Mouse (Mus musculus) erythroblast, adult 5-6 weeks (primary cell): ENCODE results near the gene Gabrd. TPM values are rescaled to one million over a fixed set of nuclear protein-coding genes. Genes with fewer than 3 reads are reported as not detected.

Experiments
- ATAC-seq: replicated peaks from 2 replicates; pipeline ENCODE4 v1.8.0; 2016; ENCODE audit warnings: moderate number of reproducible peaks, mild to moderate bottlenecking, moderate TSS enrichment, inconsistent platforms; ENCODE audit not compliant: poor library complexity, low FRiP score, severe bottlenecking
- total RNA-seq, 2 experiments: library from RNA; stranded (forward) in 1 of 2; stranded (reverse) in 1 of 2; fragments of 150-400 nt in 1 of 2; fragments of 200-764, 138-1000 nt in 1 of 2; gene quantifications; 2 replicates each; pipeline versions ENCODE4 v1.2.3 to v1.2.4; 2015 to 2017; ENCODE audit warnings: low replicate concordance in 2 of 2

Gabrd gene
- total RNA-seq, 2 experiments from 2014 or later: not detected

GRCm38 (mm10) chr4:155345608-155345953 is 52.3 kb downstream of the Gabrd start:
- no peak for ATAC-seq

GRCm38 (mm10) chr4:155344716-155345607 is 53.0 kb downstream of the Gabrd start:
- ATAC-seq: no peak

DNA sequence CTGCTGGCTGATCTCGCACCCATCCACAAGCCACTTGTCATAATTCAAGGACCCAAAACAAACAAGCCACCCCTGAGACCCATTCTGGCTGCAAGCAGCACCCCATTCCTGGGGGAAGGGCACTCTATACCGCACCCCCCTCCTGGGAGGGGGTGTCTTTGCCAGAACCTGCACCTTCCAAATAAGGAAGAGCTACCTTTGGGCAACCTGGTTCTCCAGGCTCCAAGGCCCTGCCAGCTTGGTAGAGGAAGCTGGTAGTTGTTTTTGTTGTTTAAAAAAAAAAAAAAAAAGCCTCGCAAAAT is 53.7 kb downstream of the Gabrd start:
- no peak for ATAC-seq

- ATAC-seq: no peak
Observed at GRCm38 (mm10) chr4:155343415-155344298, 54.3 kb downstream of the Gabrd start.

- no peak for ATAC-seq
Observed at GRCm38 (mm10) chr4:155336284-155337050, 61.4 kb downstream of the Gabrd start.

Other genes with a start within 250 kb of the Gabrd start
- 8.8 and 10.8 TPM in 2 replicates for gene Ski, start 175.5 kb downstream of the Gabrd start, total RNA-seq (2015; ENCODE audit: low replicate concordance)
- 2.8 and 3.4 TPM in 2 replicates for gene Ski, start 175.5 kb downstream of the Gabrd start, total RNA-seq (2017; ENCODE audit: low replicate concordance)
- gene Faap20, start 148.3 kb downstream of the Gabrd start, total RNA-seq (2015; ENCODE audit: low replicate concordance): 5.4 and 8.1 TPM in 2 replicates
- 2.9 and 3.5 TPM in 2 replicates for gene Faap20, start 148.3 kb downstream of the Gabrd start, total RNA-seq (2017; ENCODE audit: low replicate concordance)
- 1.9 TPM in 1 of 2 replicates, not detected in the other for gene Prkcz, start 36.8 kb downstream of the Gabrd start, total RNA-seq (2015; ENCODE audit: low replicate concordance)
- gene Prkcz, start 36.8 kb downstream of the Gabrd start, total RNA-seq (2017; ENCODE audit: low replicate concordance): not detected in 2 replicates
- gene Cfap74, start 11.1 kb upstream of the Gabrd start, total RNA-seq (2015; ENCODE audit: low replicate concordance): not detected in 2 replicates
- gene Cfap74, start 11.1 kb upstream of the Gabrd start, total RNA-seq (2017; ENCODE audit: low replicate concordance): 0.56 TPM in 1 of 2 replicates, not detected in the other
- not detected in 2 replicates for gene Tmem52, start 71.0 kb upstream of the Gabrd start, total RNA-seq (2015; ENCODE audit: low replicate concordance)
- gene Tmem52, start 71.0 kb upstream of the Gabrd start, total RNA-seq (2017; ENCODE audit: low replicate concordance): not detected in 2 replicates
- 42.4 and 62.8 TPM in 2 replicates for gene Gnb1, start 93.2 kb upstream of the Gabrd start, total RNA-seq (2015; ENCODE audit: low replicate concordance)
- gene Gnb1, start 93.2 kb upstream of the Gabrd start, total RNA-seq (2017; ENCODE audit: low replicate concordance): 18.8 and 34.2 TPM in 2 replicates
- gene Nadk, start 164.3 kb upstream of the Gabrd start, total RNA-seq (2015; ENCODE audit: low replicate concordance): 42.3 and 46.2 TPM in 2 replicates
- 27.5 and 27.6 TPM in 2 replicates for gene Nadk, start 164.3 kb upstream of the Gabrd start, total RNA-seq (2017; ENCODE audit: low replicate concordance)
- gene Slc35e2, start 203.3 kb upstream of the Gabrd start, total RNA-seq (2015; ENCODE audit: low replicate concordance): 10.4 and 13.8 TPM in 2 replicates
- 7.6 and 13.2 TPM in 2 replicates for gene Slc35e2, start 203.3 kb upstream of the Gabrd start, total RNA-seq (2017; ENCODE audit: low replicate concordance)
- gene Cdk11b, start 226.7 kb upstream of the Gabrd start, total RNA-seq (2015; ENCODE audit: low replicate concordance): 23.0 and 24.8 TPM in 2 replicates
- 20.7 and 51.7 TPM in 2 replicates for gene Cdk11b, start 226.7 kb upstream of the Gabrd start, total RNA-seq (2017; ENCODE audit: low replicate concordance)
- not detected in 2 replicates for gene Gm10563, start 247.3 kb upstream of the Gabrd start, total RNA-seq (2015; ENCODE audit: low replicate concordance)
- not detected in 2 replicates for gene Gm10563, start 247.3 kb upstream of the Gabrd start, total RNA-seq (2017; ENCODE audit: low replicate concordance)